Mouse (Mus musculus) liver, embryonic 14.5 days (tissue): ENCODE data around the gene Macf1. TPM values are rescaled to one million over a fixed set of nuclear protein-coding genes. Genes with fewer than 3 reads are reported as not detected.

ENCODE experiments used
- ATAC-seq: fragments of 200-750 bp; cut with Nextera tagmentation; 2 replicates; pipeline ENCODE4 v1.8.0; 2017; ENCODE audit warnings: moderate number of reproducible peaks, mild to moderate bottlenecking, moderate library complexity; ENCODE audit not compliant: insufficient read depth
- DNase-seq, 3 experiments: peaks; one replicate each; pipeline ENCODE4 v3.0.0-alpha.2; 2012 to 2013; ENCODE audit warnings: low read depth in 3 of 3, low spot score in 3 of 3
- H3K27ac ChIP-seq: fragments of 300-500 bp; sonication (generic); 2 replicates; pipeline ENCODE4 v1.5.1; 2014; ENCODE audit warnings: moderate library complexity, mild to moderate bottlenecking, control low read depth, inconsistent platforms
- H3K27me3 ChIP-seq: fragments of 300-500 bp; sonication (generic); 2 replicates; pipeline ENCODE4 v1.6.1; 2014; ENCODE audit warnings: mild to moderate bottlenecking, low read length, moderate library complexity; ENCODE audit not compliant: control insufficient read depth, insufficient read depth
- H3K36me3 ChIP-seq: fragments of 300-500 bp; sonication (generic); replicated peaks from 2 replicates; pipeline ENCODE4 v1.6.1; 2014; ENCODE audit warnings: low read depth; ENCODE audit not compliant: control insufficient read depth, insufficient read depth
- H3K4me1 ChIP-seq, 2 experiments: fragments of 200-500 bp in 1 of 2; fragments of 300-500 bp in 1 of 2; sonication (generic) in 1 of 2; replicated peaks; 2 replicates each; pipeline ENCODE4 v1.6.1; 2012 to 2014; ENCODE audit warnings: antibody characterized with exemption in 1 of 2, inconsistent platforms in 1 of 2, low read length in 1 of 2; ENCODE audit not compliant: control insufficient read depth in 2 of 2, insufficient read depth in 2 of 2
- H3K4me2 ChIP-seq: fragments of 300-500 bp; sonication (generic); 2 replicates; pipeline ENCODE4 v1.6.1; 2014; ENCODE audit warnings: low read depth, mild to moderate bottlenecking, control low read depth, moderate library complexity
- H3K4me3 ChIP-seq, 2 experiments: fragments of 200-500 bp in 1 of 2; fragments of 300-500 bp in 1 of 2; sonication (generic) in 1 of 2; 2 replicates each; pipeline ENCODE4 v1.5.1; 2012 to 2014; ENCODE audit warnings: low read depth in 2 of 2, low read length in 2 of 2, mild to moderate bottlenecking in 2 of 2, control low read depth in 1 of 2, inconsistent platforms in 1 of 2, moderate library complexity in 1 of 2; ENCODE audit not compliant: insufficient read depth in 1 of 2
- H3K9ac ChIP-seq: fragments of 300-500 bp; sonication (generic); replicated peaks from 2 replicates; pipeline ENCODE4 v1.6.1; 2014; ENCODE audit warnings: mild to moderate bottlenecking, control low read depth, moderate library complexity
- H3K9me3 ChIP-seq: fragments of 300-500 bp; sonication (generic); 2 replicates; pipeline ENCODE4 v1.6.1; 2016; ENCODE audit warnings: low read length, mixed read lengths; ENCODE audit not compliant: control insufficient read depth
- CTCF ChIP-seq: IDR thresholded peaks from 2 replicates; pipeline ENCODE4 v1.5.1; 2016; ENCODE audit warnings: antibody characterized with exemption, low read depth, control low read depth
- EP300 ChIP-seq: IDR thresholded peaks from 2 replicates; pipeline ENCODE4 v1.6.1; 2016; ENCODE audit warnings: antibody characterized with exemption, low read depth
- WGBS: fragments of 180-500 bp; shearing (Covaris S2); extraction: QIAGEN DNeasy Blood & Tissue Kit; methylation state at CpG from one replicate; pipeline ENCODE4 v1.1.7; 2014; ENCODE audit not compliant: insufficient replicate concordance; 5-methylcytosine and 5-hydroxymethylcytosine counted together
- polyA plus RNA-seq, 2 experiments: library from polyadenylated mRNA; depleted of rRNA in 1 of 2; stranded (reverse) in 1 of 2; unstranded in 1 of 2; fragments of >200 nt; fragmentation: Nextera tagmentation in 1 of 2; extraction: Ambion mirVana in 1 of 2; gene quantifications; 2 replicates each; pipeline versions ENCODE4 v1.2.1 to v1.2.3; 2012 to 2014

Gene Macf1
- polyA plus RNA-seq, 2 experiments = 13.4 to 15.1 TPM

DNA sequence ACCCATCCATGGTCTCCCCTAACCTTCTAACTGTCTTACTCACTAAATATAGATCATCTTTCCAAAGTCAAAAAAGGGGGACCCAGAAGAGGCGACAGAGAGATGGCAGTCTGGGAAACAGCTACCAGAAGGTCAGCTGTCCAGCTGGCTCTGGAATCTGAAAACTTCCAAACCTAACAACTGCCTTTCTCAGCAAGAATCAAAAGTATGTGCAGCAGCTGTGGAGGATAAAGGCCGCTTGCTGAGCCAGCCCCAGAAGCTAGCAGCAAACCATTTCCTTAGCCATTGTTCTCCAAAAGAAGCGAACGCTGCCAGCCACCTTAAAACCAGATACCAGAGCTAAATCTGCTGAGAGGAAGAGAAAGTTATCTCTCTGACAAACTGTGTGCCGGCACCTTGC is 59.7 kb downstream of the Macf1 start:
- 28% methylated on average over 5 of the region's 5 CpGs for WGBS
- DNase-seq (no peak), ATAC-seq (no peak)
- TF ChIP-seq EP300 (no peak), CTCF (no peak)
- Histone ChIP-seq H3K9ac (no peak overlapping the region), H3K27ac (no peak overlapping the region), H3K4me2 (no peak overlapping the region), H3K4me3 (no peak overlapping the region), H3K4me1 (peaks cover 13 to 19% of the 10 kb centered on the region in 2 experiments), H3K9me3 (no peaks in the 10 kb centered on the region), H3K27me3 (no peaks in the 10 kb centered on the region), H3K36me3 (no peaks in the 10 kb centered on the region)

DNA sequence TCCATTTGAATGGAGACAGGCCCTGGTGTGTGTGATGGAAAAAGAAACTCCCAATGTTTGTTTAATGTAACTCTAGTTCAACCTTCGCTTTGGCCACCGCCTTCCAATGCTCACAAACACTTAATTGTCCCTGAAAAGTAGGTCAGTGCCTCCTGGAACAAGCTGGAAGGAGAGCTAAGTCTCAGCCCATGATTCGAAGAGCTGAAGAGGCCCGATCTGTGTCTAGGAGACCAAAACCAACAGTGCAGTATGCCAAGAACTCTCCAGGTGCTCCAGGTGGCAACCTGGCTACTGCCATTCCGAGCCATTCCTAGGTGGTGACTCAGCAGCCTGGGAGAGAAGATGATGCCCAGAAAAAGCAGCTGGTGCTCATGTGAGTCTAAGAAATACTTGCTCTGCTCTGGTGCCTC is 60.4 kb downstream of the Macf1 start:
- 71% methylated on average over 5 of the region's 5 CpGs for WGBS
- Histone ChIP-seq H3K4me3 (no peak overlapping the region), H3K27me3 (no peaks in the 10 kb centered on the region), H3K4me1 (peaks cover 13 to 19% of the 10 kb centered on the region in 2 experiments), H3K27ac (no peak overlapping the region), H3K9ac (no peak overlapping the region), H3K4me2 (no peak overlapping the region), H3K36me3 (no peaks in the 10 kb centered on the region), H3K9me3 (no peaks in the 10 kb centered on the region)
- no peak for TF ChIP-seq EP300
- TF ChIP-seq CTCF = no peak
- no peak for DNase-seq
- no peak for ATAC-seq

DNA sequence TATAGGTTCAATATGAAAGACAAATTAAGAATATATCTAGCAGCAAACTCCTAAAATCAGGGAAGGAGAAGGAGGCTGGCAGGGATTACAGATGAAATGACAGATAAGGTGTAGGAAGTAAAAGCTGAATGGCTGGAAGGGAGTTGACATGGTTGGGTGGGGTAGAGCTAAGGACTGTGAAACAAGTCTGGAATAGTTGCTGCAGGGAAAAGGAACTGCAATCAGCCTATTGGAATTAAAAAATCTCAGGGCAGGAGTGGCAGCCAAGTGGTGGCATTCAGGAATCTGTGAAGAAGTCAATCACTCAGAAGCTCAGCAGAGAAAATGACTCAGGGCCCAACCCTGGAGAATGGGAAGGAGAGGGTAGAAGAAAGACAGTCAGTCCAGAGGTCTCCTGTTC is 62.4 kb downstream of the Macf1 start:
- no peak overlapping the region for H3K9ac ChIP-seq
- TF ChIP-seq CTCF (no peak), EP300 (no peak)
- no peaks in the 10 kb centered on the region for H3K9me3 ChIP-seq
- no peak for ATAC-seq
- no peak overlapping the region for H3K27ac ChIP-seq
- no peak overlapping the region for H3K4me3 ChIP-seq
- no peak for DNase-seq
- no peak overlapping the region for H3K4me2 ChIP-seq
- H3K27me3 ChIP-seq = no peaks in the 10 kb centered on the region
- H3K36me3 ChIP-seq = no peaks in the 10 kb centered on the region
- H3K4me1 ChIP-seq = peaks cover 13 to 22% of the 10 kb centered on the region in 2 experiments

DNA sequence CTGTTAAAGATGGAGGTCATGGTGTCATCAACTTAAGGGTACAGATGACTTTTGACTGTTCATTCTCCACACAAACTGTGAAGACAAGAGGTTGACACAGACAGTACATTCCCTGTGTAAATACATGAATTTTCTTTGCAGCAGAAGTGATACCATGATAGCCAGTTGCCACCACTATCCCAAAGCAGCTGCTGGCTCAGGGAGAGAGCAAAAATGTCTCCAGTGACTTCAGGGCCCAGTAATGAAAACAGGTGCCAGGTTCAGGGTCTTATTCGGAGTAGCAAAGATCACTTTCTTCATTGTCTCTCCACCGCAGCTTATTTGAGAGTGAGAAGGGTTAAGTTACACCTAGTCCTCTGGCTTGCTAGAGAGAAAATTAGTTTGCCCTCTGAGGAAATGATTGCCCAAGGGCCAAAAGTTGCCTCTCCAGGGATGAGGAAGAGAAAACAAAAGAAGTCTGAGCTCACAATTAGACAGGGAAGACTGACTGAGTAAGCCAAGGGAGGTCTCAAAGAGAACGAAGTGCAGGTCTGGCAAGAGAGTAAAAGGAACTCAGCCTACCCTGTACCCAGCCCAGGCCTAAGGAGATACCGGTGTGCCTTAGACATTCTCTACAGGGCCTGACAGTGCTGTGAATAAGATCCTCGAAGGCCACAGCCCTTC is 66.3 kb downstream of the Macf1 start:
- DNase-seq (no peak), ATAC-seq (no peak)
- no peaks in the 10 kb centered on the region for H3K36me3 ChIP-seq
- H3K27me3 ChIP-seq = no peaks in the 10 kb centered on the region
- WGBS = 75% methylated on average over 5 of the region's 5 CpGs
- no peak overlapping the region for H3K4me3 ChIP-seq
- H3K9me3 ChIP-seq = no peaks in the 10 kb centered on the region
- no peak overlapping the region for H3K4me2 ChIP-seq
- H3K4me1 ChIP-seq = peaks cover 0 to 6% of the 10 kb centered on the region in 2 experiments; a peak in 3 of 4 replicates
- no peak overlapping the region for H3K27ac ChIP-seq
- no peak overlapping the region for H3K9ac ChIP-seq
- TF ChIP-seq CTCF (no peak), EP300 (no peak)

DNA sequence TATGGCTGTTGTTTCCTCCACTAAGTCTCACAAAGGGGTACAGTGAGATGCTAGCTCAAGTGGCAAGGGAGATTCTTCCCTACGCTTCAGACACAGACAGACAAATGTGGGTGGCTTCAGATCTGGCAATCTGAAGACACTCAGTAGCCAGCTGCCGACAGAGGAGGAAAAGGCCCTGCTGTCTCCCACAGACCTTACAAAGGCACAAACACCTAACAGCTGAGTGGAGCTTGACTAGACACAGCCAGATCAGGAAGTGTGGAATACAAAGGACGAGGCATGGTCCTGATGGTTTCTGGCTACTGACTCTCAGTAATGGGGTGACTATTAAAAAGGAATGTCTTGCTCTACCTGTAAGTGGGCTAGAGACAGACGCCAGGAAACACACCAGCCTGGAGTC is 67.2 kb downstream of the Macf1 start:
- H3K36me3 ChIP-seq = no peaks in the 10 kb centered on the region
- TF ChIP-seq CTCF = no peak
- no peak for TF ChIP-seq EP300
- no peak overlapping the region for H3K27ac ChIP-seq
- no peak for DNase-seq
- H3K9ac ChIP-seq = no peak overlapping the region
- peaks cover 0 to 8% of the 10 kb centered on the region in 2 experiments; a peak in 3 of 4 replicates for H3K4me1 ChIP-seq
- no peak overlapping the region for H3K4me2 ChIP-seq
- no peak for ATAC-seq
- WGBS = 56% methylated on average over 4 of the region's 4 CpGs
- no peak overlapping the region for H3K4me3 ChIP-seq
- H3K9me3 ChIP-seq = no peaks in the 10 kb centered on the region
- no peaks in the 10 kb centered on the region for H3K27me3 ChIP-seq
